Mouse (Mus musculus) lung, postnatal 0 days (tissue): Measurements from ENCODE around the gene Agpat3. TPM values are rescaled to one million over a fixed set of nuclear protein-coding genes. Genes with fewer than 3 reads are reported as not detected.

Source experiments
- ATAC-seq: fragments of 200-750 bp; cut with Nextera tagmentation; 2 replicates; pipeline ENCODE4 v1.8.0; 2017; ENCODE audit warnings: moderate library complexity
- DNase-seq: peaks from one replicate; pipeline ENCODE4 v3.0.0-alpha.2; 2016; ENCODE audit warnings: low spot score
- H3K27ac ChIP-seq: fragments of 300-500 bp; sonication (generic); 2 replicates; pipeline ENCODE4 v1.5.1; 2014; ENCODE audit warnings: antibody characterized with exemption, mild to moderate bottlenecking, low read length, mixed read lengths
- H3K27me3 ChIP-seq: fragments of 300-500 bp; sonication (generic); replicated peaks from 2 replicates; pipeline ENCODE4 v1.6.1; 2014; ENCODE audit warnings: low read length, mixed read lengths; ENCODE audit not compliant: insufficient read depth
- H3K36me3 ChIP-seq: fragments of 300-500 bp; sonication (generic); 2 replicates; pipeline ENCODE4 v1.6.1; 2014; ENCODE audit warnings: low read length, mixed read lengths; ENCODE audit not compliant: insufficient read depth
- H3K4me1 ChIP-seq: fragments of 300-500 bp; sonication (generic); 2 replicates; pipeline ENCODE4 v1.6.1; 2014; ENCODE audit warnings: antibody characterized with exemption, low read depth, low read length, mixed read lengths; ENCODE audit not compliant: insufficient read depth
- H3K4me2 ChIP-seq: fragments of 300-500 bp; sonication (generic); replicated peaks from 2 replicates; pipeline ENCODE4 v1.6.1; 2014; ENCODE audit warnings: low read depth, mild to moderate bottlenecking, low read length, moderate library complexity, mixed read lengths
- H3K4me3 ChIP-seq: fragments of 300-500 bp; sonication (generic); 2 replicates; pipeline ENCODE4 v1.5.1; 2014; ENCODE audit warnings: low read depth, low read length
- H3K9ac ChIP-seq: fragments of 300-500 bp; sonication (generic); replicated peaks from 2 replicates; pipeline ENCODE4 v1.6.1; 2014; ENCODE audit warnings: low read depth, mild to moderate bottlenecking
- H3K9me3 ChIP-seq: fragments of 300-500 bp; sonication (generic); 2 replicates; pipeline ENCODE4 v1.6.1; 2016; ENCODE audit warnings: low read length, mixed read lengths
- CTCF ChIP-seq: IDR thresholded peaks from 2 replicates; pipeline ENCODE4 v1.5.1; 2016; ENCODE audit warnings: antibody characterized with exemption, mild to moderate bottlenecking
- EP300 ChIP-seq: IDR thresholded peaks from 2 replicates; pipeline ENCODE4 v1.6.1; 2016; ENCODE audit warnings: antibody characterized with exemption, mild to moderate bottlenecking, control low read depth
- WGBS: fragments of 180-500 bp; shearing (Covaris S2); extraction: QIAGEN DNeasy Blood & Tissue Kit; methylation state at CpG from one replicate; pipeline ENCODE4 v1.1.7; 2014; 5-methylcytosine and 5-hydroxymethylcytosine counted together
- polyA plus RNA-seq: library from polyadenylated mRNA; unstranded; fragments of >200 nt; fragmentation: Nextera tagmentation; extraction: Ambion mirVana; gene quantifications from 2 replicates; pipeline ENCODE4 v1.2.1, GENCODE M21; 2015

The Agpat3 gene
- polyA plus RNA-seq, 1 experiment from 2014 or later, result 129 TPM

DNA sequence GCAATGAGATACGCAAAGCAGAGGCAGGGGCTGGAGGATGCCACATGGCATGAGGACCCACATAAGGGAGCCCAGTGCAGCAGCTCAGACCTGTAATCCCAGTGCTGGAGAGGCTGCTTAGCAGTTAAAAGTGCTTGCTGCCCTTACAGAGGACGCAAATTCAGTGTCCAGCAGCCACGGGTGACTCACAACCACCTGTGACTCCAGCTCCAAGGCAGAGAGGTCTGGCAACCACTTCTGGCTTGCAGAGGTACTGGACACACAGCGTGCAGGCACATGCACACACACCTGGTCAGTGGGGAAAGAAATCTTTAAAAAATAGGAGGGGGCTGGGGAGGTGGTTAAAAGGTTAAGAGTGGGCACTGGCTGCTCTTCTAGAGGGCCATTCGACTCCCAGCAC is 4.1 kb downstream of the Agpat3 start:
- Histone ChIP-seq H3K4me1 (peaks cover 24% of the 10 kb centered on the region; the same call in 1 of the 2 replicates), H3K27me3 (no peaks in the 10 kb centered on the region), H3K9ac (no peak overlapping the region), H3K36me3 (no peaks in the 10 kb centered on the region), H3K4me3 (no peak overlapping the region), H3K27ac (no peak overlapping the region), H3K9me3 (no peaks in the 10 kb centered on the region), H3K4me2 (no peak overlapping the region)
- DNase-seq, result no peak
- no peak for ATAC-seq
- no peak for TF ChIP-seq CTCF
- no peak for TF ChIP-seq EP300
- WGBS, result 82% methylated on average over 5 of the region's 5 CpGs

DNA sequence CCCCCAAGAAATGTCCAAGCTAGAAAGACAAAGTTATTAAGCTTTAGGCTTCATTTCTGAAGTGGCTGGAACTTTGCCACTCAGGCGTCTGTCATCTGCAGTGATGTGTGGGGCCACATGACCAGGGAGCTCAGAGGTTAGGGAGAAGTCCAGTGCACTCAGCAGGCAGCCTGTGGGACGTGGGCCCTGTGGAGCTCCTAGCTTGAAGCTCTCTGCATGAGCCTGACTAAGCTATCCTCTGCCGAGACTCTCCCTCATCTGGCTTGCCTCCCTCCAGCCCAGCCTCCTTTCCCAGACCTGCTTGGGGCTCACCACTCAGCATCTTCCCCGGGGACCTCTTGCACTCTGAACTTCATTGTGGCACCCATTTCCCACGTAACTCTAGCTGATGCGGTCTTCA is 4.8 kb downstream of the Agpat3 start:
- Histone ChIP-seq H3K27ac (no peak overlapping the region), H3K4me1 (peaks cover 18% of the 10 kb centered on the region; the same call in 1 of the 2 replicates), H3K4me3 (no peak overlapping the region), H3K4me2 (no peak overlapping the region), H3K36me3 (no peaks in the 10 kb centered on the region), H3K27me3 (no peaks in the 10 kb centered on the region), H3K9ac (no peak overlapping the region), H3K9me3 (no peaks in the 10 kb centered on the region)
- 77% methylated on average over 6 of the region's 6 CpGs for WGBS
- TF ChIP-seq CTCF (no peak), EP300 (no peak)
- ATAC-seq (no peak), DNase-seq (no peak)

DNA sequence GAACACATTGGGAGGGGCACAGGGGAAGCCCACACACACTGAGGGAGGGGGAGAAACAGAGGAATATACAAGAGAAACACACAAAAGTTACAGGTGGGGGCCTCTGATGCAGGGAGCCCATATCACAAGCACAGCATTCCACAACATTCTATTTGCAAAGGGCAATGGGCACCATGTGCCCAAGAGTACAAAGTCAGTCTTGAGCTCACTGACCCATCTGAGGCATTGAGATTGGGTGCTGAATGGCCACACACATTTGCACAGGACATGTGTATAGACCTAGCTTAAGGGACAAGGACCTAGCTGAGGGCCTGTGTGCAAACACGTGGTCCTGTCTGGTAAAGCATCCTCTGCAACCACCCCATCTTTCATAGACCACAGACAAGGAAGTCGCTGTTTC is 6.8 kb downstream of the Agpat3 start:
- Histone ChIP-seq H3K4me1 (peaks cover 5% of the 10 kb centered on the region; the same call in 1 of the 2 replicates), H3K27ac (no peak overlapping the region), H3K9ac (no peak overlapping the region), H3K36me3 (no peaks in the 10 kb centered on the region), H3K4me3 (no peak overlapping the region), H3K4me2 (no peak overlapping the region), H3K27me3 (no peaks in the 10 kb centered on the region), H3K9me3 (no peaks in the 10 kb centered on the region)
- ATAC-seq (no peak), DNase-seq (no peak)
- 75% methylated on average over 2 of the region's 2 CpGs for WGBS
- no peak for TF ChIP-seq EP300
- TF ChIP-seq CTCF, result no peak

DNA sequence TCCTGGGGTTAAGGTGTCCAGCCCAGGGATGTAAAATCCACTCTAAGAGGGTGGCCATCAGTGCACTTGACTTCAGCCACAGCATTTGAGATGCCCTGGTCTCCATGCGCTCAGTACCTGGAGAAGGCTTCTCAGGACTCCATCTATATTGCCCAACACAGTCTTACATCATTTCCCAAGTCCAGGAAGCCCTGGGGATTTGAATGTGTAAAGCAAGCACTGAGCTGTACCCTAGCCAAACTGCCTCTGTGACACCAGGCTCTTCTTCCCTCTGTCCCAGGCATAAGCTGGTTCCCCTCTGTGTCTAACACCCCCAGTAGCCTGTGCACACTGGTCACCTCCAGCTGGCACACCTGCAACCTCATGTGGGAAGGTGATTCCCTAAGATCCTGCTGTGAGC is 10.2 kb downstream of the Agpat3 start:
- Histone ChIP-seq H3K36me3 (no peaks in the 10 kb centered on the region), H3K27me3 (no peaks in the 10 kb centered on the region), H3K27ac (no peak overlapping the region), H3K4me2 (no peak overlapping the region), H3K4me1 (no peaks in the 10 kb centered on the region; the same call in 1 of the 2 replicates), H3K9me3 (no peaks in the 10 kb centered on the region), H3K9ac (no peak overlapping the region), H3K4me3 (no peak overlapping the region)
- 100% methylated on average over 1 of the region's 1 CpGs for WGBS
- TF ChIP-seq CTCF (no peak), EP300 (no peak)
- ATAC-seq, result no peak
- DNase-seq, result no peak

DNA sequence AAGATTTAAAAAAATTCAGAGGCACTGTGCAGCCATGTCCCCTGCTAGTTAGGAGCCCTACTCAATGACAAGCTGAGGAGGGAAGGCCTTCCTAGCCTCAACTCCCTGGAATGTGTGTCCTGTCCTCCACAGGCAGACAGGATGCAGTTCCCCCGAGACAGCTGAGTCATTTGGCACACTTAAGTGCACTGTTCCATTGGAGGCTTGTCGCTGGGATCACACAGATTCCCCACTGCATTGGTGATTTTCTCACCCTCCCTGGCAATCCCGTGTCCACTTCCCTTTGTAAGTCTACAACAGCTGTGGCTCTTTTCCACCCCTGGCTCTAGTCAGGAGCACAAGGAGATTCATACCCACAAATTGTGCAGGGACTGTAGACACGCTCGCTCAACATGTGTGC is 14.1 kb downstream of the Agpat3 start:
- WGBS, result 45% methylated on average over 5 of the region's 5 CpGs
- peak; percentile 42 for DNase-seq
- H3K9me3 ChIP-seq, result no peaks in the 10 kb centered on the region
- ATAC-seq, result peak; percentile 85
- no peak overlapping the region for H3K9ac ChIP-seq
- no peaks in the 10 kb centered on the region for H3K36me3 ChIP-seq
- H3K27ac ChIP-seq, result no peak overlapping the region
- no peaks in the 10 kb centered on the region; the same call in 1 of the 2 replicates for H3K4me1 ChIP-seq
- TF ChIP-seq EP300 (no peak), CTCF (no peak)
- H3K4me3 ChIP-seq, result no peak overlapping the region
- H3K4me2 ChIP-seq, result no peak overlapping the region
- H3K27me3 ChIP-seq, result no peaks in the 10 kb centered on the region

DNA sequence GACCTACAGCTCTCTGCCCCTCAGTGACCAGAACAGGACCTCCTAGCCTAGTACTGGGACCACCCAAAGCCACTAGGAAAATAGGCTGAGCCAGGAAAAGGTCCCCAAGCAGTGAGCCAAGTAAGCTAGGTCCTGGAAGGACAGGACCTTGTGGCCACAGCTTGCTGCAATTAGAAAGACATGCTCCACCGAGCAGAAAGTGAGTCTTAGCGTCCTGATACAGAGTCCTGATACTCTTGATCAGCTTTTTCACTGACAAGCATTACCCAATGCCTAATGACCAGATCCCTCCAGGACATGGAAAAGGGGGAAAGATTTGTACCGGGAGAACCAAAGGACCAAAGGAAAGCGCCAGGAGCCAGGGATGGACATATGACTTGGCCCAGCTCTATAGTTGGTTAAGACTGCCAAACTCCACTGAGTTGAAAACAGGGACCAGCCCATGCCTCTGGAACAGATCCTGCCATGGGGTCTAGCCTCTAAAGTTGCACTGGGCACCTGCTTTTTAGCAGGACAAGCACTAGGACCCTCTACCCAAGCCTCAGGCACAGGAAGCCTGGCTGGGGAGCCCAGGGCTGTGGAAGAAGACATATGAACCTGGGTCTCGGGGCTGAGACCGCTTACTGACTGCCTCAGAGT is 17.2 kb downstream of the Agpat3 start:
- H3K36me3 ChIP-seq, result no peaks in the 10 kb centered on the region
- no peak overlapping the region for H3K9ac ChIP-seq
- H3K4me1 ChIP-seq, result no peaks in the 10 kb centered on the region; the same call in 1 of the 2 replicates
- 81% methylated on average over 6 of the region's 6 CpGs for WGBS
- TF ChIP-seq EP300 (no peak), CTCF (no peak)
- DNase-seq, result no peak
- ATAC-seq, result no peak
- H3K27ac ChIP-seq, result no peak overlapping the region
- no peak overlapping the region for H3K4me3 ChIP-seq
- no peaks in the 10 kb centered on the region for H3K27me3 ChIP-seq
- no peak overlapping the region for H3K4me2 ChIP-seq
- H3K9me3 ChIP-seq, result no peaks in the 10 kb centered on the region

DNA sequence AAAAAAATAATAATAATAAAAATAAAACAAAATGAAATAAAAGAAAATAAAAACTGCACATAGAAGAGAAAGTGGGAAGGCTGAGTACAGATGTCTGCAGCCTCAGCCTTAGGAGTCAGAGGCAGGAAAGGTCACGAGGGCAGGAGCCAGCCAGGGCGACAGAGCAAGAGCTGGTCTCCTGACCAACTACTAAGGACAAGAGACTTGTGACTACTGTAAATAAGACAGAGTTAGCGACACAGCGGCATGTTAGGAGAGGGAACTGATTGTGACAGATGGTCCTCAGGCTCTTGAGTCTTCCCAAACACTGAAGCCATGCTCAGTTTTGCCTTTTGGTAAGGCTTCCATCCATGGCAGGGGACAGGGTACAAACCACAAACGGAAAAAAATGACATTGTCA is 20.7 kb downstream of the Agpat3 start:
- WGBS, result 81% methylated on average over 5 of the region's 5 CpGs
- H3K4me2 ChIP-seq, result no peak overlapping the region
- no peak for DNase-seq
- no peak for ATAC-seq
- H3K36me3 ChIP-seq, result no peaks in the 10 kb centered on the region
- no peak overlapping the region for H3K27ac ChIP-seq
- H3K4me3 ChIP-seq, result no peak overlapping the region
- H3K4me1 ChIP-seq, result no peaks in the 10 kb centered on the region
- no peaks in the 10 kb centered on the region for H3K27me3 ChIP-seq
- no peak overlapping the region for H3K9ac ChIP-seq
- no peak for TF ChIP-seq EP300
- TF ChIP-seq CTCF, result no peak
- H3K9me3 ChIP-seq, result no peaks in the 10 kb centered on the region
